Mouse (Mus musculus): ENCODE data around the gene Pou2af1. TPM values are rescaled to one million over a fixed set of nuclear protein-coding genes. Genes with fewer than 3 reads are reported as not detected.

Pou2af1 gene
- 0.07 and 0.10 TPM in 2 replicates for polyA plus RNA-seq (2015; fragmentation: Nextera tagmentation; extraction: Ambion mirVana)

GRCm38 (mm10) chr9:51213023-51213728 lies at the start of gene Pou2af1:
TSS of gene Pou2af1 (plus strand) at chr9:51213708.
- H3K9ac ChIP-seq (ENCODE audit: low read depth, low read length) = no peak within 1 kb of the TSS
- no peak within 1 kb of the TSS for H3K27ac ChIP-seq (ENCODE audit: low read length)
- no peaks in the 10 kb centered on the region for H3K9me3 ChIP-seq (ENCODE audit: control insufficient read depth, low read length)
- H3K4me2 ChIP-seq (ENCODE audit: low read depth, low read length) = no peak within 1 kb of the TSS
- H3K4me1 ChIP-seq (ENCODE audit: control insufficient read depth, insufficient read depth, low read length) = no peaks in the 10 kb centered on the region
- no peak within 1 kb of the TSS for H3K4me3 ChIP-seq (ENCODE audit: low read length)
- 81% methylated on average over 20 of the region's 20 CpGs for whole genome bisulfite sequencing
- H3K27me3 ChIP-seq (replicated peaks; ENCODE audit: control insufficient read depth, insufficient read depth, low read length) = no peaks in the 10 kb centered on the region
- H3K36me3 ChIP-seq (ENCODE audit: control insufficient read depth, insufficient read depth, low read length) = no peaks in the 10 kb centered on the region
- no peak for ATAC-seq

GRCm38 (mm10) chr9:51163989-51164388 lies 49.5 kb upstream of the Pou2af1 start:
- no peak overlapping the region for H3K4me2 ChIP-seq (ENCODE audit: low read depth, low read length)
- no peak for ATAC-seq
- H3K4me1 ChIP-seq (ENCODE audit: control insufficient read depth, insufficient read depth, low read length) = no peaks in the 10 kb centered on the region
- no peak overlapping the region for H3K4me3 ChIP-seq (ENCODE audit: low read length)
- no peaks in the 10 kb centered on the region for H3K9me3 ChIP-seq (ENCODE audit: control insufficient read depth, low read length)
- peaks cover 2% of the 10 kb centered on the region; the same call in 1 of the 2 replicates for H3K27me3 ChIP-seq (replicated peaks; ENCODE audit: control insufficient read depth, insufficient read depth, low read length)
- WGBS = 90% methylated on average over 5 of the region's 5 CpGs
- H3K27ac ChIP-seq (ENCODE audit: low read length) = no peak overlapping the region
- H3K9ac ChIP-seq (ENCODE audit: low read depth, low read length) = no peak overlapping the region
- no peaks in the 10 kb centered on the region for H3K36me3 ChIP-seq (ENCODE audit: control insufficient read depth, insufficient read depth, low read length)

GRCm38 (mm10) chr9:51165312-51166180 lies 48.0 kb upstream of the Pou2af1 start, which contains the start of gene Gm32742:
TSS of gene Gm32742 (minus strand) at chr9:51165517.
- no peaks in the 10 kb centered on the region; the same call in 1 of the 2 replicates for H3K27me3 ChIP-seq (replicated peaks; ENCODE audit: control insufficient read depth, insufficient read depth, low read length)
- no peak within 1 kb of the TSS for H3K4me3 ChIP-seq (ENCODE audit: low read length)
- no peaks in the 10 kb centered on the region for H3K4me1 ChIP-seq (ENCODE audit: control insufficient read depth, insufficient read depth, low read length)
- ATAC-seq = no peak
- no peak within 1 kb of the TSS for H3K9ac ChIP-seq (ENCODE audit: low read depth, low read length)
- no peak within 1 kb of the TSS for H3K27ac ChIP-seq (ENCODE audit: low read length)
- H3K4me2 ChIP-seq (ENCODE audit: low read depth, low read length) = no peak within 1 kb of the TSS
- no peaks in the 10 kb centered on the region for H3K9me3 ChIP-seq (ENCODE audit: control insufficient read depth, low read length)
- no peaks in the 10 kb centered on the region for H3K36me3 ChIP-seq (ENCODE audit: control insufficient read depth, insufficient read depth, low read length)
- WGBS = 45% methylated on average over 6 of the region's 6 CpGs

- H3K27me3 ChIP-seq (replicated peaks; ENCODE audit: control insufficient read depth, insufficient read depth, low read length) = no peaks in the 10 kb centered on the region
- no peak overlapping the region for H3K4me3 ChIP-seq (ENCODE audit: low read length)
- no peak overlapping the region for H3K4me2 ChIP-seq (ENCODE audit: low read depth, low read length)
- 51% methylated on average over 11 of the region's 11 CpGs for WGBS
- no peaks in the 10 kb centered on the region for H3K9me3 ChIP-seq (ENCODE audit: control insufficient read depth, low read length)
- no peak overlapping the region for H3K9ac ChIP-seq (ENCODE audit: low read depth, low read length)
- H3K36me3 ChIP-seq (ENCODE audit: control insufficient read depth, insufficient read depth, low read length) = no peaks in the 10 kb centered on the region
- no peak overlapping the region for H3K27ac ChIP-seq (ENCODE audit: low read length)
- ATAC-seq = peak; percentile 56; the same call in 1 of the 2 replicates
- H3K4me1 ChIP-seq (ENCODE audit: control insufficient read depth, insufficient read depth, low read length) = no peaks in the 10 kb centered on the region
Observed at GRCm38 (mm10) chr9:51167954-51168353, 45.6 kb upstream of the Pou2af1 start.

- Histone ChIP-seq H3K36me3 (ENCODE audit: control insufficient read depth, insufficient read depth, low read length) (no peaks in the 10 kb centered on the region), H3K4me3 (ENCODE audit: low read length) (no peak overlapping the region), H3K27me3 (replicated peaks; ENCODE audit: control insufficient read depth, insufficient read depth, low read length) (no peaks in the 10 kb centered on the region), H3K4me2 (ENCODE audit: low read depth, low read length) (no peak overlapping the region), H3K9me3 (ENCODE audit: control insufficient read depth, low read length) (no peaks in the 10 kb centered on the region), H3K4me1 (ENCODE audit: control insufficient read depth, insufficient read depth, low read length) (no peaks in the 10 kb centered on the region), H3K9ac (ENCODE audit: low read depth, low read length) (no peak overlapping the region), H3K27ac (ENCODE audit: low read length) (no peak overlapping the region)
- ATAC-seq = no peak
- WGBS = 61% methylated on average over 5 of the region's 5 CpGs
Observed at GRCm38 (mm10) chr9:51168698-51169097, 44.8 kb upstream of the Pou2af1 start.

- no peak overlapping the region for H3K4me3 ChIP-seq (ENCODE audit: low read length)
- H3K9ac ChIP-seq (ENCODE audit: low read depth, low read length) = no peak overlapping the region
- no peak overlapping the region for H3K27ac ChIP-seq (ENCODE audit: low read length)
- H3K4me2 ChIP-seq (ENCODE audit: low read depth, low read length) = no peak overlapping the region
- H3K27me3 ChIP-seq (replicated peaks; ENCODE audit: control insufficient read depth, insufficient read depth, low read length) = no peaks in the 10 kb centered on the region
- H3K4me1 ChIP-seq (ENCODE audit: control insufficient read depth, insufficient read depth, low read length) = no peaks in the 10 kb centered on the region
- no peaks in the 10 kb centered on the region for H3K36me3 ChIP-seq (ENCODE audit: control insufficient read depth, insufficient read depth, low read length)
- no peak for ATAC-seq
- 76% methylated on average over 7 of the region's 7 CpGs for WGBS
- H3K9me3 ChIP-seq (ENCODE audit: control insufficient read depth, low read length) = no peaks in the 10 kb centered on the region
Observed at GRCm38 (mm10) chr9:51169133-51169532, 44.4 kb upstream of the Pou2af1 start.

GRCm38 (mm10) chr9:51170298-51170697 lies 43.2 kb upstream of the Pou2af1 start:
- Histone ChIP-seq H3K9me3 (ENCODE audit: control insufficient read depth, low read length) (no peaks in the 10 kb centered on the region), H3K4me2 (ENCODE audit: low read depth, low read length) (no peak overlapping the region), H3K9ac (ENCODE audit: low read depth, low read length) (no peak overlapping the region), H3K4me1 (ENCODE audit: control insufficient read depth, insufficient read depth, low read length) (no peaks in the 10 kb centered on the region), H3K27me3 (replicated peaks; ENCODE audit: control insufficient read depth, insufficient read depth, low read length) (no peaks in the 10 kb centered on the region), H3K36me3 (ENCODE audit: control insufficient read depth, insufficient read depth, low read length) (no peaks in the 10 kb centered on the region), H3K27ac (ENCODE audit: low read length) (no peak overlapping the region), H3K4me3 (ENCODE audit: low read length) (no peak overlapping the region)
- WGBS = 59% methylated on average over 6 of the region's 6 CpGs
- no peak for ATAC-seq

GRCm38 (mm10) chr9:51174890-51175464 lies 38.5 kb upstream of the Pou2af1 start:
- no peaks in the 10 kb centered on the region for H3K27me3 ChIP-seq (replicated peaks; ENCODE audit: control insufficient read depth, insufficient read depth, low read length)
- no peaks in the 10 kb centered on the region for H3K9me3 ChIP-seq (ENCODE audit: control insufficient read depth, low read length)
- no peak overlapping the region for H3K9ac ChIP-seq (ENCODE audit: low read depth, low read length)
- H3K4me1 ChIP-seq (ENCODE audit: control insufficient read depth, insufficient read depth, low read length) = no peaks in the 10 kb centered on the region
- WGBS = 42% methylated on average over 8 of the region's 8 CpGs
- H3K4me2 ChIP-seq (ENCODE audit: low read depth, low read length) = no peak overlapping the region
- H3K4me3 ChIP-seq (ENCODE audit: low read length) = no peak overlapping the region
- H3K36me3 ChIP-seq (ENCODE audit: control insufficient read depth, insufficient read depth, low read length) = no peaks in the 10 kb centered on the region
- ATAC-seq = 0 out of 2 replicates have a peak, but pooled peaks have one; percentile 18
- no peak overlapping the region for H3K27ac ChIP-seq (ENCODE audit: low read length)

- no peaks in the 10 kb centered on the region for H3K9me3 ChIP-seq (ENCODE audit: control insufficient read depth, low read length)
Observed at GRCm38 (mm10) chr9:51175722-51176121, 37.8 kb upstream of the Pou2af1 start.

More at GRCm38 (mm10) chr9:51175722-51176121, 37.8 kb upstream of the Pou2af1 start:
- Histone ChIP-seq H3K27ac (ENCODE audit: low read length) (no peak overlapping the region), H3K4me2 (ENCODE audit: low read depth, low read length) (no peak overlapping the region), H3K4me1 (ENCODE audit: control insufficient read depth, insufficient read depth, low read length) (no peaks in the 10 kb centered on the region), H3K4me3 (ENCODE audit: low read length) (no peak overlapping the region), H3K27me3 (replicated peaks; ENCODE audit: control insufficient read depth, insufficient read depth, low read length) (no peaks in the 10 kb centered on the region), H3K36me3 (ENCODE audit: control insufficient read depth, insufficient read depth, low read length) (no peaks in the 10 kb centered on the region), H3K9ac (ENCODE audit: low read depth, low read length) (no peak overlapping the region)
- no peak for ATAC-seq
- WGBS = 97% methylated on average over 1 of the region's 1 CpGs
